Mouse (Mus musculus) testis, adult 2 months (tissue): ENCODE measurements around the gene Diaph3.

Source experiments
- CTCF ChIP-seq: fragments of 200-500 bp; IDR thresholded peaks from 2 replicates; pipeline ENCODE4 v1.5.1; 2012; ENCODE audit warnings: low read depth, mild to moderate bottlenecking, inconsistent platforms, low read length, moderate library complexity; ENCODE audit not compliant: control insufficient read depth, insufficient read depth, insufficient replicate concordance
- POLR2A ChIP-seq: fragments of 200-500 bp; IDR thresholded peaks from 2 replicates; pipeline ENCODE4 v1.6.1; 2012; ENCODE audit warnings: low read depth, mild to moderate bottlenecking, inconsistent platforms, low read length, moderate library complexity; ENCODE audit not compliant: control insufficient read depth

GRCm38 (mm10) chr14:87145351-87145750, 4.3 kb upstream of the Diaph3 start:
- TF ChIP-seq POLR2A (no peak), CTCF (no peak)
